In genomic region chr10:77187427-77187826, GRCm38 (mm10) we compare ENCODE assay signal across 15 mouse cellular contexts. TPM values are rescaled to one million over a fixed set of nuclear protein-coding genes. Genes with fewer than 3 reads are reported as not detected.
"Had no signal": no experiment of that assay in that cellular context is flagged by ENCODE, and none has a peak within 500 bp of the region (broad histone marks: within the 10 kb centered on the region; RNA-seq: fewer than 3 reads in every experiment).

No protein-coding gene starts in this region.

- H3K9ac ChIP-seq: limb, embryonic 12.5 days; lung, embryonic 15.5 days; midbrain, embryonic 12.5 days; neural tube, embryonic 13.5 days had no signal

- H3K4me3 ChIP-seq: layer of hippocampus, adult 2 months; limb, embryonic 12.5 days; lung, embryonic 15.5 days; midbrain, embryonic 12.5 days; neural tube, embryonic 13.5 days had no signal

- H3K36me3 ChIP-seq: limb, embryonic 12.5 days; lung, embryonic 15.5 days; midbrain, embryonic 12.5 days; neural tube, embryonic 13.5 days had no signal

- H3K27me3 ChIP-seq: limb, embryonic 12.5 days; lung, embryonic 15.5 days; neural tube, embryonic 13.5 days had no signal

- H3K9me3 ChIP-seq: limb, embryonic 12.5 days; lung, embryonic 15.5 days; midbrain, embryonic 12.5 days; neural tube, embryonic 13.5 days had no signal

- H3K27ac ChIP-seq: kidney, postnatal 0 days; layer of hippocampus, adult 2 months; limb, embryonic 12.5 days; lung, embryonic 15.5 days; macrophage; midbrain, embryonic 12.5 days; neural tube, embryonic 13.5 days had no signal

- H3K4me2 ChIP-seq: limb, embryonic 12.5 days; lung, embryonic 15.5 days; midbrain, embryonic 12.5 days; neural tube, embryonic 13.5 days had no signal

- ATAC-seq: midbrain, embryonic 16.5 days had no signal

- DNase-seq: lung, postnatal 14 days; retina, postnatal 1 day; right cerebral cortex, postnatal 4 days; spleen, adult 18-20 months; thymus, adult 18-20 months; thymus, postnatal 36 days had no signal

RNA-seq across cellular contexts. Expression of gene Col18a1, which starts 21.1 kb away (rescaled TPM):
- total RNA-seq: megakaryocyte-erythroid progenitor cell, adult 5-6 weeks had no signal
